Mouse (Mus musculus): ENCODE measurements around the gene Phospho1.

DNA sequence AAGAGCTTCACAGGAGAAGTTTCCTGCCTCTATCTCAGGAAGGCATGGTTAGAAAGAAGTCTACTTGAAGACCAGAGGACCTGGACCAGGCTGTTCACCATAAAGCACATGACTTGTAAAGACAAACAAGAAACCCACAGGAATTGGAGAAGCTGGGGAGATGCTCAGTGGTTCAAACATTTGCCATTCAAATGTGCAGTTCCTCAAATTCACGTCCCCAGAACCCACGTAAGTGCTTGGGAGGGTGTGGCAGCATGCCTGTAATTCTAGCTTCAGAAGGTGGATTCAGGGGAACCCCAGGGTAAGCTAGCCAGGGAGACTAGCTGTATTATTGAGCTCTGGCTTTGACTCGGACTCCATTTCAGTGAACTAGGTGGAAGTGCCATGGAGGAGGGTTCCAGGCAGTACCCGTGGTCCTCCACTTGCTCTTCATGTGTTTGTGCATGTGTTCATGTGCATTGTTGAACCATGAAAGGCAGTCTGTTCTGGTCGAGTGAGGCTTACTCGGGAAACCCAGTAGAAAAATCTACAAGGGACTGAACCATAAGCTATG, 45.7 kb downstream of the Phospho1 start:
- no peak for TF ChIP-seq CTCF (conservative IDR thresholded peaks at IDR 0.05; ENCODE audit: low read length)
- no peak for TF ChIP-seq NANOG (IDR thresholded peaks at IDR 0.05; ENCODE audit: borderline replicate concordance, low read length)
- TF ChIP-seq POU5F1 (IDR thresholded peaks at IDR 0.05; ENCODE audit: borderline replicate concordance, low read length), result no peak

Data from E14TG2a.4 (cell line).